Mouse (Mus musculus) olfactory bulb, adult 2 months (tissue): ENCODE measurements around the gene Lce1b.
"Not testable (repeated sequence)": the region's sequence is repeated elsewhere in the genome, so short reads cannot be mapped to it uniquely, and the experiment has no call there.

Experiments used
- CTCF ChIP-seq: fragments of 200-500 bp; IDR thresholded peaks from 2 replicates; pipeline ENCODE4 v1.5.1; 2012; ENCODE audit warnings: low read depth, mild to moderate bottlenecking, low read length, moderate library complexity; ENCODE audit not compliant: insufficient read depth
- POLR2A ChIP-seq: fragments of 200-500 bp; IDR thresholded peaks from 2 replicates; pipeline ENCODE4 v1.6.1; 2012; ENCODE audit warnings: mild to moderate bottlenecking, low read depth, low read length, moderate library complexity; ENCODE audit not compliant: insufficient read depth

DNA sequence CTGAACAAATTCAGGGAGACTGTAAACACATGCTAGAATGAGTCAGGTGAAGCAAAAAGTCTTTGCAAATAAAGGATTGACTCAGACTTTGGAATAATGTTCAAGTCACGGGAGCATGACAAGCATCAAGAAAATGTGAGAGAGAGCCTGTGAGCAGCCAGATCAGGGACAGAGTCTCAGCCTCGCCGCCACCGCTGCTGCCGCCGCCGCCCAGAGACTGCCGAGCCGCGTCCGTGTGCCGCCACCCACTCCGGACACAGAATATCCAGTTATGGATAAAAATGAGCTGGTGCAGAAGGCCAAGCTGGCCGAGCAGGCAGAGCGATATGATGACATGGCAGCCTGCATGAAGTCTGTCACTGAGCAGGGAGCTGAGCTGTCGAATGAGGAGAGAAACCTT lies 32.4 kb upstream of the Lce1b start:
- TF ChIP-seq CTCF, POLR2A: not testable (repeated sequence)
